Mouse (Mus musculus) testis, postnatal 14 days (tissue): ENCODE data around the gene Wbp4.
"Not testable (repeated sequence)": the region's sequence is repeated elsewhere in the genome, so short reads cannot be mapped to it uniquely, and the experiment has no call there.

Source experiments
- DNase-seq: peaks from one replicate; pipeline ENCODE4 v3.0.0; 2021; ENCODE audit warnings: low spot score

Gene Wbp4

DNA sequence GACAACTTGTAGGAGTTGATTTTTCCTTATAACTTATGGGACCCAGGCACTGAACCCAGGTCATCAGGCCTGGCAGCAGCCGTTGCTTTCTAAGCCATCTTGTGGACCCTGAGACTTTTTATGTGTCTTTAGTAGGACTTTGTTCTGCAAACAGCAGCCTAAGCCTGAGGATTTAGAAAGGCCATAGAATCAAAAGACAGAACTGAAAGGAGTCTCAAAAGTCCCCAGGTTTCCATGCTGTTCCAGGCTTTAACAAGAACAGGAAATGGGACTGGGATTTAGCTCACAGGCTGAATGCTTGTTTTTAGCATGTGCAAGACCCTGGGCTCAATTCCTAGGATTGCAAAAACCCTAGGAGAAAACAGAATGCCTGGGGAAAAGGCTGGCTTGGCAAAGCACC is 26.5 kb upstream of the Wbp4 start:
- DNase-seq = no peak

DNA sequence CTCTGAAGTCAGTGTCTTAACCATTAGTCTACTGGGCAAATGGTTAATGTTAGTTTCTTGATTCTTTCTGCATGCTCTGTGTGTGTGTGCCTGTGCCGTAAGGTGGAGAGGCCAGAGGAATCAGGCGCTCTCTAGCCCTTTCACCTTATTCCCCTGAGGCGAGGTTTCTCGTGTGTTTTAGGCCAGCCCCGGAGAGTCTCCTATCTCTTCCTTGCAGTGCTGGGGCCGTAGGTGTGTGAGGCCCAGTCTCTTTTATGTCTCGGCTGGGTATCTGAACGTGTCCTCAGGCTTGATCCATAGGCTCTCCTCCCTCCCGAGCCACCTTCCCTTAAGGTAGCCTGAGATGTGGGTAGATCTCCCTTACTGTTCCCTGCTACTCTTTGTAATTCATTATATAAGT is 24.9 kb upstream of the Wbp4 start:
- no peak for DNase-seq

GRCm38 (mm10) chr14:79504246-79505006 is 23.1 kb upstream of the Wbp4 start:
- DNase-seq = no peak

- DNase-seq = no peak
Observed at GRCm38 (mm10) chr14:79503371-79504075, 22.2 kb upstream of the Wbp4 start.

DNA sequence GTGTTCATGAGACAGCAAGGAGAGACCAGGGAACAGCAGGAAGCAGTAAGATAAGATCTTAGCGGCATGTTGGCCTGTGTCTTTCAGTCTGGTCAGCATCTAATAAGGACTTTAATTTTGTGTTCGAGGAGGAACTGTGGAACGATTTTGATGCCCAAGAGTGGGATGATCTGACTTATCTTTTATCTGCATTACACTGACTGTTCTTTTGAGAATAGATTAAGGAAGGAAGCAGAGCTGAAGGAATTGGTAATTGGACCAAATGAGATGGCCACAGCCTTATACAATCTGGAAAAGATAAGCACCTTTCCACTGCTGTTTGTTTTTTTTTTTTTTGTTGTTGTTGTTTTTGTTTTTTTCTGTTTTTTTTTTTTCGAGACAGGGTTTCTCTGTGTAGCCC is 19.4 kb upstream of the Wbp4 start:
- DNase-seq = no peak

DNA sequence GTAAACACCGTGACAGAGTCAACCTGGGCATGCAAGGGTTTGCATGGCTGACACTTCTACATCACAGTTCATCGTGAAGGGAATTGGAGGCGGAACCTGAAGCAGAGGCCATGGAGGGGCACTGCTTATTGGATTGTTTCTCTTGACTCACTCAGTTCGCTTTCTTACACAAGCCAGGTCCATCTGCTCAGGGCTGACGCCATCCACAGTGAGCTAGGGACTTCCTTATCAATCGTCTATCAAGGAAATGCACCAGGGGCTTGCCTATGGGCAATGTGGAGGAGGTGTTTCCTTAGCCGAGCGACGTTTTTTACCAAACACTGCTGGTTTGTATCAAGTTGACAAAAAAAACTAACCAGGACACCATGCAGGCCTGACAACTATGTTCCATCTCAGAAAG is 18.0 kb upstream of the Wbp4 start:
- DNase-seq = no peak

DNA sequence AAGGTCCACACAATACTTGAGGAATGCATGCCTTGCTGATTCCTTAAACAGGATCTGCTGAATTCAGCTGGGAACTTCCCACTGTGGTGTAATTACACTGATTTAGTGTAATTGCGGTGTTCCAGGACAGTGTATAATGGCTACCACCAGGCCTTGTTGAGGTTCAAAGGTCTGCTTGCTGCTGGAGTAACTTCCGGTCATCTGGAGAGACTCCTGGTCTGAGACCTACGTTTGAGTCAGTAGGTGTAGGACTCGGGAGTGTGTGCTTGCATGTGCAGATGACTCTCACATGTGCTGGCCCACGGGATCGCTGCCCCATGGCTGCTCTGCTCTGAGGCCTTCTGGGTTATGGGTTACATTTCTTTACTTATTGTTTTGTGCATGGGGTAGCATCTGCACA is 13.0 kb upstream of the Wbp4 start:
- no peak for DNase-seq

GRCm38 (mm10) chr14:79490246-79490645 is 8.9 kb upstream of the Wbp4 start:
- no peak for DNase-seq

- no peak for DNase-seq
Observed at GRCm38 (mm10) chr14:79489150-79489549, 7.8 kb upstream of the Wbp4 start.

DNA sequence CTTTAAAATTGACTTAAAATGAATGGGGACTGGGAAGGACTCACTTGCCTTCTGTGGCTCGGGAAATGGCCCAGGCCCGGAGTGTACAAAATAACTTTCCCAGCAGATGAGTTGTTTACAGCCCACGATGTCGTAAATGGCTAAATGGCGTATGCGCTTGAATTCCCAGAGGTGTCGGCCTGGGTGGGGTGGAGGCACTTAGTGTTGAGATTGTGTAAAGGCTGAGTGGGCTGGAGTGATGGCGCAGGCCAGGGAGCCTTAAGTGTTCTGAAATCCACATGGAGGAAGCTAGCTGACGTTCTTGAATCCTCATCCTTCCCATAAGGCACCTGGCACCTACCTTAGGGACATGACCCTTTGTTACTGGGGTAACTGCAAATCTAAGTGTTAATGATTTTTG is 7.2 kb upstream of the Wbp4 start:
- no peak for DNase-seq

DNA sequence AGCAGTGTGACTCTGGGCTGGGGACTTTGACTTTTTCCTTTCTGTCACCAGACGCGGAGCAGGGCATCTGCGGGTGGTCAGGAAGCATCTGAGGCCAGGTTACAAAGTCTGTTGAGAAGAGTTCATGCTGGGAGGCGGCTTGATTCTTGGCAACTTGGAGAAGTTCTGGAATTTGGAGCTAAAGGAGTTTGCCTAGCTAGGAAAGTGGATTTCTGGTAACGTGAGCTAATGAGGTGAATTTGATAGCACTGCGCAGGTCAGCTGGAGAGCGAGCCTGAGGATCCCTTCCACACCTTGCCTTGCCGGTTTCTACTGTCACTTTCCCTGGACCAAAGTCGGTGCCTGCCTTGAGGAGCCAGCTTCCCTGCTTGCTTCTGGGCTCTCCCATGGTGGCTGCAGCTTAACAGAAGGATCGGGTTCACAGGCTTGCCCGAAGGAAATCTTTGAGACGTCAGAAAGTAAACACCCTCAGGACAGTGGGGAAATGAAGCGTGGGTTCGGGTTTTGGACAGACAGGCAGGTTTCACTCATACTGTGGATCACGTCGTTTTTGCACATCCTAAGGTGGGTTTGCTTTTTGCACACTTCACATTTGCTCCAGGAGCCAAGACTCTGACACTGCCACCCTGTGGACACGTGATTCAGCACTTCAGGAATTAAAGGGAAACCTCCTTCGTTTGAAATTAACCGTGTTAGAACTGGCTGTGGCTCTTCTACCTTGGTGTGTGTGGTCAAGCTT is 5.8 kb upstream of the Wbp4 start:
- DNase-seq = no peak

DNA sequence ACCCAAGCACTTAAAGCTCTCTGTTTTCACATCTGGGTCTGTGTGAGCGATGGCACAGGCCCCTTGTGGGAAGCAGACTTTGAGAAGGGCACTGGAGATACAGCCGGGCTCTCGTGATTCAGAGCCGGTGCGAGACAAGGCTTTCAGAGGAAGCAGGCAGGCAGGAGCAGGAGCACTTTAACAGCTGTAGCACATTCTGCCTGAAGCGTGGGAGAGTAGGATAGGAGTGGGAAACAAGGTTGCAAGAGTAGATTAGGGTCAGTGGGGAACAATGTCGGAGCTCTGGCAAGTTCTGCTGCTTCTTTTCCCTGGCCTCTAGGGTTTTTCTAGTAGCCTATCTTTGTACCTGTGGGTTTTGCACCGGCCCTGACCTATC is 5.3 kb upstream of the Wbp4 start:
- peak; percentile 69 for DNase-seq

- no peak for DNase-seq
Observed at GRCm38 (mm10) chr14:79483611-79484120, 2.3 kb upstream of the Wbp4 start.

DNA sequence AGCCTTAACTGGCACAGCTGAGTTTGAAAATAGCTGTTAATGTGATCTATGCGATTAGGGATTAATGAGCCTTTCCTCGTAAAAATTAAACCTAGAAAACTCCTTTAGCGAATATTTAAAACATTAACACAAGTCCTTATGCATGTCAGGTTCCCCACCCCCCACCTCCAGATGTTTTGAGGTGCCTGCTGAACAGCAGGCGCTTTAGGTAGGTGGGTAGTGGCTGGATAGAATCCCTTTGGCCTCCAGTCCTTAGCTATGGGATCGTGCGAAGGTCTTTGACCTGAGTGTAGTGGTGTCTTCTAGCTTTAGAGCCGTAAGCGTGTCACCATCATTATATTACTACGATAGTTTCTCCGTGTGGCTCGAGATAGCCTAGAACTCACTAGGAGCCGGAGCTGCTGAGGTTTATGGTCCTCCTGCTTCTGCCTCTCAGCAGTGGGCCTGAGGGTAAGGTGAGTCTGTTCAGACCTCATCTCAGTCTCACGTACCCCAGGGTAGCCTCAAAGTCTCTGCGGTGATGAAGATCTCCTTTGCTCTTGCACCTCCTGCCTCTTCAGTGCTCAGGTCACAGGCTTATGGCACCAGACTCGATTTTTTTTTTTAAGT is 1.5 kb upstream of the Wbp4 start:
- DNase-seq = no peak

- DNase-seq = peak; percentile 58
Observed at GRCm38 (mm10) chr14:79482251-79482661, 936 bp upstream of the Wbp4 start.

- peak; percentile 93 for DNase-seq
Observed at GRCm38 (mm10) chr14:79480624-79481338, 539 bp downstream of the Wbp4 start, which contains the start of gene Elf1. Gene Elf1 (plus strand): TSS chr14:79481194.

- DNase-seq = no peak
Observed at GRCm38 (mm10) chr14:79473384-79473783, 7.9 kb downstream of the Wbp4 start.

- peak; percentile 65 for DNase-seq
Observed at GRCm38 (mm10) chr14:79467621-79468020, 13.7 kb downstream of the Wbp4 start.

DNA sequence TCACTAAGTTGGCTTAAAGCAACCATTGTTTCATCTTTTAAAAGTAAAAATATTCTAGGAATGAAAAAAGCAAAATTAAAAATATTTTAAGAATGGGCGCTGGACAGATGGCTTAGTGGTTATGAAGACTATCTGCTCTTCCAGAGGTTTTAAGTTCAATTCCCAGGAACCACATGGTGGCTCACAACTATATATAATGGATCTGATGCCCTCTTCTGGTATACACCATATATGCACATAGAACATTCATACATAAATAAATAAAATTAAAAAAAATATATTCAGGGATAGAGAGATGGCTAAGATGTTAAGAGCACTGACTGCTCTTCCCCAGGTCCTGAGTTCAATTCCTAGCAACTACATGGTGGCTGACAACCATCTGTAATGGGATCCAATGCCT is 15.7 kb downstream of the Wbp4 start:
- no peak for DNase-seq

GRCm38 (mm10) chr14:79460988-79461387 is 20.3 kb downstream of the Wbp4 start:
- DNase-seq = no peak

GRCm38 (mm10) chr14:79460401-79460800 is 20.9 kb downstream of the Wbp4 start:
- DNase-seq = no peak

- DNase-seq = not testable (repeated sequence)
Observed at GRCm38 (mm10) chr14:79452591-79452934, 28.8 kb downstream of the Wbp4 start.
